Mouse (Mus musculus): Measurements from ENCODE around the gene Klhl21. TPM values are rescaled to one million over a fixed set of nuclear protein-coding genes. Genes with fewer than 3 reads are reported as not detected.
"Not testable (repeated sequence)": the region's sequence is repeated elsewhere in the genome, so short reads cannot be mapped to it uniquely, and the experiment has no call there.

The Klhl21 gene
- polyA plus RNA-seq, 1 experiment from 2014 or later: 5.9 TPM

DNA sequence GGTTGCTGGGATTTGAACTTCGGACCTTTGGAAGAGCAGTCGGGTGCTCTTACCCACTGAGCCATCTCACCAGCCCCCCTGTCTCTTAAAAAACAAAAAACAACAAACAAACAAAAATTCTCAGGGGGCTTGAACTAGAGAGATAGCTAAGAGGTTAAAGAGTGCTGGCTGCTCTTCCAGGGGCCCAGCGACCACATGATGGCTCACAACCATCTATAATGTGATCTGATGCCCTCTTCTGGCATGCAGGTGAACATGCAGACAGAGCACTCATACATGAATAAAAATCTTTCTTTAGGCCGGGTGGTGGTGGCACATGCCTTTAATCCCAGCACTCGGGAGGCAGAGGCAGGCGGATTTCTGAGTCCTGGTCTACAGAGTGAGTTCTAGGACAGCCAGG is 27.9 kb downstream of the Klhl21 start:
- not testable (repeated sequence) for H3K4me1 ChIP-seq (replicated peaks; ENCODE audit: control insufficient read depth, insufficient read depth, low read length); H3K36me3 ChIP-seq (ENCODE audit: control insufficient read depth, insufficient read depth, low read length); H3K4me3 ChIP-seq (ENCODE audit: low read depth, low read length); H3K9ac ChIP-seq (ENCODE audit: low read length); H3K4me2 ChIP-seq (ENCODE audit: low read length); H3K27me3 ChIP-seq (replicated peaks; ENCODE audit: control insufficient read depth, insufficient read depth, low read length); ATAC-seq (replicated peaks; ENCODE audit: low FRiP score, low TSS enrichment, low read depth); H3K9me3 ChIP-seq (ENCODE audit: control insufficient read depth, low read length); DNase-seq (ENCODE audit: low spot score); H3K27ac ChIP-seq (ENCODE audit: low read depth)
- WGBS: 87% methylated on average over 6 of the region's 6 CpGs

- 49% methylated on average over 10 of the region's 10 CpGs for WGBS
- DNase-seq (ENCODE audit: low spot score) (no peak), ATAC-seq (replicated peaks; ENCODE audit: low FRiP score, low TSS enrichment, low read depth) (no peak)
These were observed 29.8 kb downstream of the Klhl21 start, which contains the start of gene Tas1r1 for GRCm38 (mm10) chr4:152038225-152038984. Gene Tas1r1, minus strand, starts transcription at chr4:152038568.

DNA sequence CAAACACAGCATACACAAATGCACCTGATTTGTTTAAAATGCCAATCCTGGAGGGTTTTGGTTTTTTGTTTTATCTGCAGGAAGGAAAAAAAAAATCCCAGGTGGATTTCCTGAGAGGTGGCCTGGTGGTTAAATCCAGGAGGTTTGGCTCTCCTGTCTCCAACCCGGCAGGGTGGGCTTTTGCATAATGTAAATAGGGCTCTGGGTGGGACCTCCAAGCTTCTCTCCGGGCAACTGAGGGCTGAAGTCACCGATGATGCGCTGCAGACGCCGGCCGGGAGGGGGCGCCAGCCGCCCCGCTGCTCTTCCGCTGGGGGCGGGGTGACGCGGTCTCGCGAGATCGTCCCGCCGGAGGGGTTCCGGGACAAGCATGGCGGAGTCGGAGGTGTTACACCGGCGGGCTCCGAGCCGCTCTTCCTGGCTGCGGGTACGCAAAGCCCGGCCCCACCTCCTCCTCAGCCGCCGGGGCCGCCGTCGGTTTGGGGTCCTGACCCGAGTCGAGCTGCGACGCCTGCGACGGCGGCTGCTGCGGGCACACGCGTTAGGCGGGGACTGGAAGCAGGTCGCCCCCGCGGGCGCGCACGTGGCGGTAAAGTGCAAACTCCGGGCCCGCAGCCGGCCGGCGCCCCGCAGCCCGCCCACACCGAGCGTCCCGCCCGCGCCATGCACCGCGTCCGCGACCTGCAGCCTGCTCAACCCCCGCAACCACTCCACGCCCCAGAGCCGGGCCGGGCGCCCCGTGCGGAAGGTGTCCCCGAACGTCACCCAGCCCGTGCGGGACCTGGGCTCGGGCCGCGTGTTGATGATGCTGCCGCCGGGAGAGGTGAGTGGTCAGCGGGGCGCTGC is 30.6 kb downstream of the Klhl21 start, which contains the start of gene Nol9:
Gene Nol9, plus strand, starts transcription at position 337 of the 846 bp plus-strand sequence.
- Histone ChIP-seq H3K4me1 (replicated peaks; ENCODE audit: control insufficient read depth, insufficient read depth, low read length) (peaks cover 8% of the 10 kb centered on the region), H3K36me3 (ENCODE audit: control insufficient read depth, insufficient read depth, low read length) (peaks cover 33% of the 10 kb centered on the region), H3K27ac (ENCODE audit: low read depth) (no peak within 1 kb of the TSS), H3K4me3 (ENCODE audit: low read depth, low read length) (peak within 1 kb of the TSS; percentile 99), H3K27me3 (replicated peaks; ENCODE audit: control insufficient read depth, insufficient read depth, low read length) (no peaks in the 10 kb centered on the region), H3K9me3 (ENCODE audit: control insufficient read depth, low read length) (no peaks in the 10 kb centered on the region), H3K9ac (ENCODE audit: low read length) (peak within 1 kb of the TSS; percentile 75), H3K4me2 (ENCODE audit: low read length) (peak within 1 kb of the TSS; percentile 97)
- DNase-seq (ENCODE audit: low spot score) (peak; percentile 98), ATAC-seq (replicated peaks; ENCODE audit: low FRiP score, low TSS enrichment, low read depth) (peak; percentile 88)
- WGBS: under 1% methylated on average over 70 of the region's 86 CpGs

More at GRCm38 (mm10) chr4:152038225-152038984, 29.8 kb downstream of the Klhl21 start, which contains the start of gene Tas1r1:
- peaks cover 25% of the 10 kb centered on the region for H3K36me3 ChIP-seq (ENCODE audit: control insufficient read depth, insufficient read depth, low read length)
- H3K4me2 ChIP-seq (ENCODE audit: low read length): peak within 1 kb of the TSS; percentile 97
- no peak within 1 kb of the TSS for H3K27ac ChIP-seq (ENCODE audit: low read depth)
- peak within 1 kb of the TSS; percentile 99 for H3K4me3 ChIP-seq (ENCODE audit: low read depth, low read length)
- H3K4me1 ChIP-seq (replicated peaks; ENCODE audit: control insufficient read depth, insufficient read depth, low read length): peaks cover 8% of the 10 kb centered on the region
- no peaks in the 10 kb centered on the region for H3K9me3 ChIP-seq (ENCODE audit: control insufficient read depth, low read length)
- H3K27me3 ChIP-seq (replicated peaks; ENCODE audit: control insufficient read depth, insufficient read depth, low read length): no peaks in the 10 kb centered on the region
- H3K9ac ChIP-seq (ENCODE audit: low read length): peak within 1 kb of the TSS; percentile 75

DNA sequence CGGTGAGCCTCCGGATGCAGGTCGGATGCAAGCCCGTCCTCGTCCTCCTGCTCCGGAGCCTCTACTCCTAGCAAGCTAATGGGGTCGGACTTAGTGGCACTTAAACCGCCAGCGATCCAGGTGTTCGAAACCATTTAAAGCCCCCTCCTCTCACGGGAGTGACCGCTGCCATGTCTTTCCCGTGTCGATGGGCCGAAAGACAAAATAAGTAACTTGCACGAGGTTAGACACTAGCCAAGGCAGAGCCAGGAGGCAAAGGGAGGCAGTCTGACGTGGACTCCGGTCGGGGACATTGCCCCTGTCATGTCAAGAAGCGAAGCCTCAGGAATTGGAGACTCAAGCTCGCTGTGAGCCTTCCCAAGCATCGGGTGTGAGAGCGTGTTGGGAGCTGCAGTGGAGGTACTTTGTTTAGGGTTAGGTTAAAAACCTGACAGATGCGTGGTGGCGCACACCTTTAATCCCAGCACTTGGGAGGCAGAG is 31.3 kb downstream of the Klhl21 start:
- DNase-seq (ENCODE audit: low spot score) (no peak), ATAC-seq (replicated peaks; ENCODE audit: low FRiP score, low TSS enrichment, low read depth) (no peak)
- H3K27me3 ChIP-seq (replicated peaks; ENCODE audit: control insufficient read depth, insufficient read depth, low read length): no peaks in the 10 kb centered on the region
- 3% methylated on average over 25 of the region's 25 CpGs for WGBS
- no peaks in the 10 kb centered on the region for H3K9me3 ChIP-seq (ENCODE audit: control insufficient read depth, low read length)
- peak overlapping the region; percentile 75 for H3K9ac ChIP-seq (ENCODE audit: low read length)
- H3K27ac ChIP-seq (ENCODE audit: low read depth): no peak overlapping the region
- peak overlapping the region; percentile 99 for H3K4me3 ChIP-seq (ENCODE audit: low read depth, low read length)
- H3K36me3 ChIP-seq (ENCODE audit: control insufficient read depth, insufficient read depth, low read length): peaks cover 40% of the 10 kb centered on the region
- peaks cover 8% of the 10 kb centered on the region for H3K4me1 ChIP-seq (replicated peaks; ENCODE audit: control insufficient read depth, insufficient read depth, low read length)
- H3K4me2 ChIP-seq (ENCODE audit: low read length): peak overlapping the region; percentile 97

- H3K27ac ChIP-seq (ENCODE audit: low read depth): no peak overlapping the region
- DNase-seq (ENCODE audit: low spot score) (no peak), ATAC-seq (replicated peaks; ENCODE audit: low FRiP score, low TSS enrichment, low read depth) (no peak)
- H3K36me3 ChIP-seq (ENCODE audit: control insufficient read depth, insufficient read depth, low read length): peaks cover 62% of the 10 kb centered on the region
- 96% methylated on average over 22 of the region's 22 CpGs for WGBS
- no peak overlapping the region for H3K9ac ChIP-seq (ENCODE audit: low read length)
- no peak overlapping the region for H3K4me2 ChIP-seq (ENCODE audit: low read length)
- H3K9me3 ChIP-seq (ENCODE audit: control insufficient read depth, low read length): no peaks in the 10 kb centered on the region
- no peak overlapping the region for H3K4me3 ChIP-seq (ENCODE audit: low read depth, low read length)
- H3K27me3 ChIP-seq (replicated peaks; ENCODE audit: control insufficient read depth, insufficient read depth, low read length): no peaks in the 10 kb centered on the region
- H3K4me1 ChIP-seq (replicated peaks; ENCODE audit: control insufficient read depth, insufficient read depth, low read length): peaks cover 8% of the 10 kb centered on the region
These were observed 33.5 kb downstream of the Klhl21 start for GRCm38 (mm10) chr4:152041924-152042641.

- Histone ChIP-seq H3K4me2 (ENCODE audit: low read length) (no peak overlapping the region), H3K4me3 (ENCODE audit: low read depth, low read length) (no peak overlapping the region), H3K9ac (ENCODE audit: low read length) (no peak overlapping the region), H3K27me3 (replicated peaks; ENCODE audit: control insufficient read depth, insufficient read depth, low read length) (no peaks in the 10 kb centered on the region), H3K4me1 (replicated peaks; ENCODE audit: control insufficient read depth, insufficient read depth, low read length) (peaks cover 8% of the 10 kb centered on the region), H3K9me3 (ENCODE audit: control insufficient read depth, low read length) (no peaks in the 10 kb centered on the region), H3K36me3 (ENCODE audit: control insufficient read depth, insufficient read depth, low read length) (peaks cover 73% of the 10 kb centered on the region), H3K27ac (ENCODE audit: low read depth) (no peak overlapping the region)
- DNase-seq (ENCODE audit: low spot score) (no peak), ATAC-seq (replicated peaks; ENCODE audit: low FRiP score, low TSS enrichment, low read depth) (no peak)
- 77% methylated on average over 3 of the region's 3 CpGs for WGBS
These were observed 34.6 kb downstream of the Klhl21 start for GRCm38 (mm10) chr4:152043171-152043570.

GRCm38 (mm10) chr4:152044609-152045008 is 36.0 kb downstream of the Klhl21 start:
- no peak overlapping the region for H3K4me3 ChIP-seq (ENCODE audit: low read depth, low read length)
- H3K27ac ChIP-seq (ENCODE audit: low read depth): no peak overlapping the region
- H3K27me3 ChIP-seq (replicated peaks; ENCODE audit: control insufficient read depth, insufficient read depth, low read length): no peaks in the 10 kb centered on the region
- H3K36me3 ChIP-seq (ENCODE audit: control insufficient read depth, insufficient read depth, low read length): peaks cover 86% of the 10 kb centered on the region
- no peak overlapping the region for H3K4me2 ChIP-seq (ENCODE audit: low read length)
- ATAC-seq (replicated peaks; ENCODE audit: low FRiP score, low TSS enrichment, low read depth) (no peak), DNase-seq (ENCODE audit: low spot score) (no peak)
- WGBS: 79% methylated on average over 6 of the region's 6 CpGs
- no peak overlapping the region for H3K9ac ChIP-seq (ENCODE audit: low read length)
- peaks cover 8% of the 10 kb centered on the region for H3K4me1 ChIP-seq (replicated peaks; ENCODE audit: control insufficient read depth, insufficient read depth, low read length)
- H3K9me3 ChIP-seq (ENCODE audit: control insufficient read depth, low read length): no peaks in the 10 kb centered on the region
